ENCODE assay signal across 25 mouse cellular contexts in genomic region chr10:20556477-20556876, GRCm38 (mm10).
DNase-seq lines count a peak whose midpoint lies in the region; ATAC-seq and TF ChIP-seq lines count a peak whose summit lies in the region.
"Had no signal": no experiment of that assay in that cellular context is flagged by ENCODE, and none has a peak within 500 bp of the region (broad histone marks: within the 10 kb centered on the region; RNA-seq: fewer than 3 reads in every experiment).

No protein-coding gene starts in this region.

- H3K9ac ChIP-seq in heart, embryonic 12.5 days = no peak overlapping the region
- no peak overlapping the region for H3K9ac ChIP-seq in embryonic facial prominence, embryonic 13.5 days
- H3K9ac ChIP-seq in midbrain, embryonic 16.5 days (ENCODE audit: low read depth, low read length) = no peak overlapping the region
- H3K9ac ChIP-seq: forebrain, embryonic 13.5 days; hindbrain, embryonic 12.5 days; hindbrain, embryonic 15.5 days had no signal

- no peak for TF ChIP-seq CTCF in brain, embryonic 14.5 days (IDR thresholded peaks at IDR 0.05; ENCODE audit: borderline replicate concordance, extremely low read depth, insufficient read depth, insufficient read length)

- H3K9me3 ChIP-seq in heart, embryonic 12.5 days (replicated peaks) = no peaks in the 10 kb centered on the region
- no peaks in the 10 kb centered on the region for H3K9me3 ChIP-seq in embryonic facial prominence, embryonic 10.5 days
- H3K9me3 ChIP-seq in embryonic facial prominence, embryonic 13.5 days = no peaks in the 10 kb centered on the region
- H3K9me3 ChIP-seq in midbrain, embryonic 16.5 days (replicated peaks; ENCODE audit: control insufficient read depth, low read length, poor library complexity, severe bottlenecking) = no peaks in the 10 kb centered on the region
- H3K9me3 ChIP-seq: forebrain, embryonic 13.5 days; heart, embryonic 10.5 days; hindbrain, embryonic 12.5 days; hindbrain, embryonic 15.5 days had no signal

- peak; percentile 39; the same call in 1 of the 2 replicates for ATAC-seq in heart, embryonic 12.5 days (ENCODE audit: insufficient number of reproducible peaks, low FRiP score)
- ATAC-seq in embryonic facial prominence, embryonic 13.5 days (ENCODE audit: insufficient number of reproducible peaks, insufficient read depth, low FRiP score, low TSS enrichment, low read depth) = no peak
- no peak for ATAC-seq in midbrain, embryonic 16.5 days
- ATAC-seq: CD4-positive, CD25-positive, alpha-beta regulatory T cell, adult 4 months; forebrain, embryonic 13.5 days; forebrain, embryonic 16.5 days; intestine, postnatal 0 days had no signal

- no peak for DNase-seq in heart, adult 11 months
- DNase-seq in brain, embryonic 14.5 days (ENCODE audit: low read depth) = peak; percentile 26
- DNase-seq in embryonic facial prominence, embryonic 10.5 days (ENCODE audit: low spot score) = peak; percentile 25
- no peak for DNase-seq in cerebellum, adult 11 months
- DNase-seq in kidney, postnatal 10 days = no peak
- DNase-seq: adrenal gland, adult 2 months; adrenal gland, postnatal 14 days; cerebellum, adult 18-20 months; cerebellum, adult 9-10 months; cerebellum, postnatal 14 days; gastrocnemius, adult 2 months; gastrocnemius, postnatal 14 days; heart, adult 2 months; kidney, adult 8-10 months had no signal

- H3K4me3 ChIP-seq in heart, embryonic 12.5 days = no peak overlapping the region
- H3K4me3 ChIP-seq in embryonic facial prominence, embryonic 10.5 days = no peak overlapping the region
- H3K4me3 ChIP-seq in embryonic facial prominence, embryonic 13.5 days = no peak overlapping the region
- H3K4me3 ChIP-seq in midbrain, embryonic 16.5 days (ENCODE audit: low read depth, low read length) = no peak overlapping the region
- H3K4me3 ChIP-seq: erythroblast, embryonic 14.5 days; forebrain, embryonic 13.5 days; gastrocnemius, adult 2 months; heart, adult 2 months; heart, embryonic 10.5 days; hindbrain, embryonic 12.5 days; hindbrain, embryonic 15.5 days had no signal

- no peak for TF ChIP-seq POLR2A in brain, embryonic 14.5 days (IDR thresholded peaks at IDR 0.05; ENCODE audit: borderline replicate concordance, extremely low read depth, insufficient read depth, insufficient read length, poor library complexity, severe bottlenecking)

- H3K27me3 ChIP-seq in heart, embryonic 12.5 days (replicated peaks) = no peaks in the 10 kb centered on the region
- H3K27me3 ChIP-seq in embryonic facial prominence, embryonic 10.5 days (replicated peaks; ENCODE audit: low read depth, poor library complexity, severe bottlenecking) = no peaks in the 10 kb centered on the region
- peaks cover 3% of the 10 kb centered on the region; the same call in 1 of the 2 replicates for H3K27me3 ChIP-seq in embryonic facial prominence, embryonic 13.5 days
- no peaks in the 10 kb centered on the region for H3K27me3 ChIP-seq in midbrain, embryonic 16.5 days (ENCODE audit: control insufficient read depth, insufficient read depth, low read depth, low read length)
- H3K27me3 ChIP-seq: forebrain, embryonic 13.5 days; hindbrain, embryonic 12.5 days; hindbrain, embryonic 15.5 days had no signal

- peak overlapping the region; percentile 33; the same call in 1 of the 2 replicates for H3K27ac ChIP-seq in heart, embryonic 12.5 days (ENCODE audit: poor library complexity, severe bottlenecking)
- no peak overlapping the region for H3K27ac ChIP-seq in embryonic facial prominence, embryonic 10.5 days (replicated peaks)
- H3K27ac ChIP-seq in embryonic facial prominence, embryonic 13.5 days = peak overlapping the region; percentile 62
- no peak overlapping the region for H3K27ac ChIP-seq in midbrain, embryonic 16.5 days (ENCODE audit: low read length)
- H3K27ac ChIP-seq: forebrain, embryonic 13.5 days; gastrocnemius, adult 2 months; heart, adult 2 months; heart, embryonic 10.5 days; hindbrain, embryonic 12.5 days; hindbrain, embryonic 15.5 days had no signal

- 34% methylated on average over 7 of the region's 7 CpGs for WGBS in heart, embryonic 12.5 days
- 45% methylated on average over 7 of the region's 7 CpGs for WGBS in embryonic facial prominence, embryonic 10.5 days
- WGBS in embryonic facial prominence, embryonic 13.5 days = 15% methylated on average over 7 of the region's 7 CpGs
- 68% methylated on average over 7 of the region's 7 CpGs for WGBS in midbrain, embryonic 16.5 days

- H3K36me3 ChIP-seq in heart, embryonic 12.5 days = no peaks in the 10 kb centered on the region
- no peaks in the 10 kb centered on the region for H3K36me3 ChIP-seq in embryonic facial prominence, embryonic 10.5 days (replicated peaks)
- no peaks in the 10 kb centered on the region for H3K36me3 ChIP-seq in embryonic facial prominence, embryonic 13.5 days
- H3K36me3 ChIP-seq in midbrain, embryonic 16.5 days (ENCODE audit: control insufficient read depth, insufficient read depth, low read length) = no peaks in the 10 kb centered on the region
- H3K36me3 ChIP-seq: heart, embryonic 10.5 days; hindbrain, embryonic 12.5 days; hindbrain, embryonic 15.5 days had no signal

- peaks cover 10% of the 10 kb centered on the region for H3K4me1 ChIP-seq in heart, embryonic 12.5 days (replicated peaks)
- H3K4me1 ChIP-seq in embryonic facial prominence, embryonic 10.5 days = peaks cover 11% of the 10 kb centered on the region; the same call in 1 of the 2 replicates
- peaks cover 33% of the 10 kb centered on the region for H3K4me1 ChIP-seq in embryonic facial prominence, embryonic 13.5 days
- H3K4me1 ChIP-seq in midbrain, embryonic 16.5 days (ENCODE audit: control insufficient read depth, insufficient read depth, low read length) = no peaks in the 10 kb centered on the region
- H3K4me1 ChIP-seq: forebrain, embryonic 13.5 days; hindbrain, embryonic 12.5 days; hindbrain, embryonic 15.5 days had no signal

- no peak overlapping the region for H3K4me2 ChIP-seq in heart, embryonic 12.5 days
- H3K4me2 ChIP-seq in embryonic facial prominence, embryonic 13.5 days = peak overlapping the region; percentile 37
- no peak overlapping the region for H3K4me2 ChIP-seq in midbrain, embryonic 16.5 days (ENCODE audit: low read length)
- H3K4me2 ChIP-seq: forebrain, embryonic 13.5 days; hindbrain, embryonic 12.5 days; hindbrain, embryonic 15.5 days had no signal

Comparison
In these comparisons a context has a peak if more than half of its experiments do, and no peak if none do; other contexts are left out.
1. H3K27ac ChIP-seq: peak in heart, embryonic 12.5 days (single experiment) and embryonic facial prominence, embryonic 13.5 days (single experiment); none in embryonic facial prominence, embryonic 10.5 days (single experiment) and midbrain, embryonic 16.5 days (single experiment).
2. DNase-seq: peak in brain, embryonic 14.5 days (single experiment) and embryonic facial prominence, embryonic 10.5 days (single experiment); none in heart, adult 11 months (single experiment), cerebellum, adult 11 months (single experiment) and kidney, postnatal 10 days (single experiment).